Mouse (Mus musculus) gastrocnemius, postnatal 25 days (tissue): ENCODE measurements at regions not wholly inside any gene's neighbourhood (a gene's known extent, or its start where the extent isn't known, plus 50 kb on each side); places are given as distances from the start of the nearest gene placed in this dataset.
A peak's percentile ranks its signal among the peaks of the same experiment; 100 is the strongest.

Experiments used
- DNase-seq: peaks from one replicate; pipeline ENCODE4 v3.0.0; 2022

- DNase-seq, result no peak
Measured at GRCm38 (mm10) chr13:103470141-103470540, 135.8 kb upstream of the Mast4 start.

- DNase-seq, result no peak
Measured at GRCm38 (mm10) chr13:103460499-103460898, 126.2 kb upstream of the Mast4 start.

DNA sequence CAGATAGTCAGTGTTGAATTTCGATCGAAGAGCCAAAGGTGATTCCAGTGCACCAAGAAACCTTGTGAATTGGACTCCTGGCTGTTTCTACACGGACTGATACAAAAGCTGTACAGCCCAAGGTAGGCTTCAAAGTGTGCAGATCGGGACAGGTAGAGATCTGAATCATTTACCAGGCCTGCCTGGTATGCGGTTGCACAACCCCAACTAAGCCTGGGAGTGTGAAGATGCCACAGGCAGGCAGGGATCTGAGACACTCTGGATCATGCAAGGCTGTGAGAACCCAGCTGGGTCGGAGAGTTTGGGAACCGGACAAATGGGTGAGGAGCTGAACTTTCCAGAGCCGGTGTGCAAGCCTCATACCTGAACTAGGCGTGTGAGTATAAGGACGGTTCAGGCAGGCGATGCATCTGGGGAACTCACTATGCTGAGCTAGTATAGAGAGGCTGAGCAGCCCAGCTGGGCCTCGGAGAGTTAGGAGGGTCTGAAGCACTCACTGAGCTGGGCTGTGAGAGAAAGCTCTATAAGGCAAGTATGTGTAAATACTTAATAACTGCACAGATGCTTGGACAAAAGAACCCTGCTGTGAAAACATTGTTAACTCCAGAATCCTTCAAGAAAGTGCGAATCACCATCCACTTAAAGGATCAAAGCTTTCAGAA lies 125.3 kb upstream of the Mast4 start:
- DNase-seq, result no peak

DNA sequence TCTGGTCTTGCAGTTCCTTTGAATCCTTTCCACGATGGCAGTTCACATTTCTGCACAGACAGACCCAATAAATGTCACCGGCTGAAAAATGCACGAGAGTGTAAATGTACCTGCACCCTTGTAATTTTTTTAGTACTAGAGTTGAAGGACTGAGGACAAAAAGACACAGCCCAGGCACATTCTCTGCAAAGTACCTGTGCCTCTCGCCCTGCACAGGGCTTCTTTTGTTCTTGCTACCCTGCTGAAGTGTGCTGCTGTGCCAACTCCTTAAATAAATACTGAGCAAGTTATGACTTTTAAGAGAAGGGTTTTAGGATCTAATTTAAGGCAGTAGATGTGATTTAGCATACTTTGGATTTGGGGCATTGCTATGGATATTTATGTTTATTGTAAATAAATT lies 118.5 kb upstream of the Mast4 start:
- no peak for DNase-seq

- DNase-seq, result no peak
Measured at GRCm38 (mm10) chr13:103430589-103430988, 96.3 kb upstream of the Mast4 start.

DNA sequence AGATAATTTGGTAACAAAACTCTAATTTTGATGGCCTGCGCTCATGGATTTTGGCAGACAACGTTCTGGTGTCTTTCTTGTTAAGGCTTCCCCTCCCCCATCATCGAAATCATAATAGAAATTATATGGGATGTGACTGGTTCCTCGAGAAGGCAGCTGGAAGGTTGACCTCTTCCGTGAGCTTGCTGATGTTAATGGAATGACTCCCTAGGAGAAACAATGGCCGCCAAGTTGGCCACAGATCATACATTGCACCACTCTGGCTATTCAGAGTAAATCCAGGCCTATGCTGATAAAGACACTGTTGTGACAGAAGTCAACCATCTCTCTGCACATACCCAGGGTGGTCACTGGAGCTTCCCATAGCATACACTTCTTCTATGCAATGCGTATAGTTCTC lies 89.7 kb upstream of the Mast4 start:
- DNase-seq, result no peak

- DNase-seq, result peak; percentile 7
Measured at GRCm38 (mm10) chr13:103423417-103423816, 89.1 kb upstream of the Mast4 start.

GRCm38 (mm10) chr13:103422997-103423396 lies 88.7 kb upstream of the Mast4 start:
- DNase-seq, result no peak

GRCm38 (mm10) chr13:103419146-103419545 lies 84.8 kb upstream of the Mast4 start:
- no peak for DNase-seq

DNA sequence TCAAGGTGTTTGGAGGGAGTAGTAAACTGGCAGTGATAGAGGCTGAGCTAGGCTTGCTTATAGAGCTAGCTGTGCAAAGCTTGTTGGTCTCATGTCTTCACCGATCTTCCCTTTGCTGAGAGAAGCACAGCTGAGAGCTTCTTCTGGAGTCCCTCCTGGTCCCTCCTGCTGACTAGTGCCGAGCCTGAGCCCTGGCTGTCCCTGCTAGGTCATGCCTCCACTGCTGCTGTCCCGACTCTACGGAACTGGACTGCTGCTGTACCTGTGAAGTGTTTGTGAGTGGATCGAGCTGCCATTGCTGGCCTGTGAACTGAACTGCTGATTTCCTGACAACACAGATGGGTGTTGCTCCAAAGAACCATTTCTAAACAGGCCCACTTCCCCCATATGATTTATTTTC lies 83.0 kb upstream of the Mast4 start:
- no peak for DNase-seq

DNA sequence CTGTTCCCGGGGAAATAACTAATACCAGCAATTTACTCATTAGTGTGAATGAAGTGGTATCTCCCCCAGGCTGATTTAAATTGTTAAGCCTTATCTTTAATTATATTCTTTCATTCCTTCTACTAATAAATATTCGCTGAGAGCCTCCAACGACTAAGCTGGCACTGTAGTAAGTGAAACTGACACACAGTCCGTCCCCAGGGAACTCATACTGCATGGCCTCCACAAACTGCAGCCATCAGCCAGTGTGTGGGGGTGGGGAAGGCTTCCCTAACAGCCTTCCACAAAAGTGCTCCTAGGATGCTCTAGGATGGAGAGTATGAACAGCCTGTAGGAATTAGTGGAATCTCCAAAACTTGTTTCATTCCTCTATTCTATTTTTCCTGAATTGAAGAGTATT lies 81.0 kb upstream of the Mast4 start:
- no peak for DNase-seq

DNA sequence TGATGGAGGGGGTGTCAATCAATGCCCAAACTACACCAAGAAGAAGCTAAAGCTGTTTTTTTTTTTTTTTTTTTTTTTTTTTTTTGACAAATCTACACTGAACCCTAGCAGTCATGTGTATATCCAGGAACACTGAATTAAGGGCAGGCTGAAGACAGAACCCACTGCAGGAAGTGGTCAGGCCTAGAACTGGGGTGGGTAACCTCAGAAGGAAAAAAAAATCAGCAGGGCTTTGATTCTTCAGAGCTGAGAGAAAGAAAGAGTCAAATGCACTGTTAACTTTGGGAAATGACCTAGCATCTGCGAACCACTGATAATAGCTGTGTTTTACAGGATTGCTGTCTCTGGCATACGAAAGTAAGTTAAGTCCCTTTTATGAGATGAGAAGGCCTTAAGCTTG lies 78.3 kb upstream of the Mast4 start:
- no peak for DNase-seq

GRCm38 (mm10) chr13:103409286-103409685 lies 75.0 kb upstream of the Mast4 start:
- DNase-seq, result no peak

- DNase-seq, result no peak
Measured at GRCm38 (mm10) chr13:103396526-103397020, 62.3 kb upstream of the Mast4 start.

DNA sequence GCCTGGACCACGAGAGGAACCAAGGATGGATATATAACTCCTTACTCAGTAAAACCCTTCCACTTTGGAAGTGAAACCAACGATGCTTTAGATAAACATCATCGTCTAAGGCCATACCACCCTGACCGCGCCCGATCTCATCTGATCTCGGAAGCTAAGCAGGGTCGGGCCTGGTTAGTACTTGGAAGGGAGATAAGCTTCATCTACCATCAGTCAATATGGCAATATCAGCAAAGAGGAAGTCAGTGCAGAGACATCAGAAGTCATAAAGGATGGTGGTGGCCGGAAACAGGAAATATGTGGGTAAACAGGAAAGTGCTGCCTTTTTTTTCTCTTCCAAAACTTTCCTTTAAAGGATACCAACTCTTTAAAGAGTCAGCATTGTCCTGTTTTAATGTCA lies 61.8 kb upstream of the Mast4 start:
- DNase-seq, result no peak

DNA sequence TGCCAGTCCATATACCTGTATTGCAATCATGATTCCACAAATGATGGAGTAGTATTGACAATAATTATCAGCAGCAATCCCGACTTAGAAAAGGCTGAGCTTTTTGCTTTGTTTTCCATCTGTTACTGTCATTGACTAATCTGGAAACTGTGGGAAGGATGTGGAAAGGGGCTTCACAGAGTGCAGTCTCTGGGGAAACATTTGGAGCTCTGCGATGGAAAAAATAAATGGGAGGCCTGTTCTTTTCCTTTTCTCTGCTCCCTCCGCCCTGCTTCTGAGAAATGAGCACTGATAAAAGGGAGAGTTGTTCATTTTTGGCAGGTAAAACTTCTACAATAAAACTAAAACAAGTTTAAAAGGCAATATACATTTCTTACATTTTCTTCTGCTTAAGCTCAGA lies 58.3 kb upstream of the Mast4 start:
- DNase-seq, result peak; percentile 16

DNA sequence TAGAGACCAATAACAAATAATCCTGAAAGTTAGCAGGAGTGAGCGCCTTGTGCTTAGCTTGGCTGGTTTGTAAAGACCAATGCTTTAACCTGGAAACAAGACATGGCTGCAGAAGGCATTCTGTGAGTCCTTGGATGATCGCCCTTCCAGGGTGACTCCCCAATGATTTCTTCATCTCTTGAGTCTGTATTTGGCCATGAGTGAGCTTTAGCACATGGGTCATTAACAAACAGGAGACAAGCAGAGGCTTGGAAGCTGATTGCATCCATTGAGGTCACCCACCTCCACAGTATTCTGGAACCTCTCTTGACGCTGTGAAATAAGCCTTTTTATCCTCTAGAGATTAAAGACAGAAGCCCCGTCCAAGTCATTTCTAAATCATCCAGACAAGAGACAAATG lies 57.1 kb upstream of the Mast4 start:
- DNase-seq, result no peak

DNA sequence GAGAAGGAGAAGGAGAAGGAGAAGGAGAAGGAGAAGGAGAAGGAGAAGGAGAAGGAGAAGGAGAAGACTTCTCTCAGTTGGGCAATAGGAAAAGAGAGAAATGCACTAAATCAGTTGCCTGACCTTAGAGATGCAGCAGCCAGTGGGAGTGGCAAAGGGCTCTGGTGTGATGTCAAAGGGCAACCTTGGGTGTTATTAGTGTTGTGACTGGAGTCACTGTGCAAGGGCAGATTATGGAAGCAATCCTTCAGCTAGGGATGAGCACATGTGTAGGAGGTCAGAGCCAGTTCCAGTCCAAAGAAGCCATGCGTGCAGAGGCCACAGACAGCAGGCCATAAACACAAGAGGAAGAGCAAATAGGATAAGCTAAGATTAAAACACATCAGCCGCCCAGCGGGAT lies 56.7 kb upstream of the Mast4 start:
- peak; percentile 10 for DNase-seq

DNA sequence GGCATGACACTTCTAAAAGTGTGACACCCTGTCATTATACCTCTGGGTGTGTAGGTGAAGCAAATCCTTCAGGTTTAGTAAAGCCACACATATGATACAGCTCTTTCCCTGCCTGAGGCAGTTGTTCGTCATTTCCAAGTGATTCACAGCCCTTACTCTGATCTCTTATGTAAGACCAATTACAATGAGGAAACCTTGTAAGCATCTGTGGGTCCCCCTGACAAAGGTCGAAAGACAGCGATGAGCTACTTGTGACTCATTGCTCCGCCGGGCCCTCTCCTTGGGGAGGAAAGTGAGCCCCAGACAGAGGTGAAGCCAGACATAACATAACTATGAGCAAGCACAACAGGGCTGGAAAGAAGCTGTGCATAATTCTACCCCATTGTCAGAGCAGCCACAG lies 52.7 kb upstream of the Mast4 start:
- DNase-seq, result peak; percentile 8
